Mouse (Mus musculus): ENCODE measurements around the gene Gtf3c4.

Gtf3c4 gene

DNA sequence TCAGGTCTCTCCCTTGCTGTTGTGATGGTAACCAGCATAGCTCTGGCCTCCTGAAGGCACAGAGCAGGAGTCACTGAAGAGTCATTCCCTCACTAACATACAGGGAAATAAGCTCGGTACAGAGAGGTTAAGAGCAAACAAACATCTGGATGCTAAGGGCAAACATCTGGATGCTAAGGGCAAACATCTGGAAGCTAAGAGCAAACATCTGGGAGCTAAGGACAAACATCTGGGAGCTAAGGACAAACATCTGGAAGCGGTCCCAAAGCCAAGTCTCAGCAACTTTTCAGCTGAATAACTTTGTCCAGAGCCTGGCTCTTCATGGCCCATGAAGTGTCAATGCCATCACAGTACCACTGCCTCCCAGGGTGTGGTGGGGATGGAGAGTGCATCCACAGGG, 40.6 kb downstream of the Gtf3c4 start:
- no peak for DNase-seq (ENCODE audit: low spot score)

DNA sequence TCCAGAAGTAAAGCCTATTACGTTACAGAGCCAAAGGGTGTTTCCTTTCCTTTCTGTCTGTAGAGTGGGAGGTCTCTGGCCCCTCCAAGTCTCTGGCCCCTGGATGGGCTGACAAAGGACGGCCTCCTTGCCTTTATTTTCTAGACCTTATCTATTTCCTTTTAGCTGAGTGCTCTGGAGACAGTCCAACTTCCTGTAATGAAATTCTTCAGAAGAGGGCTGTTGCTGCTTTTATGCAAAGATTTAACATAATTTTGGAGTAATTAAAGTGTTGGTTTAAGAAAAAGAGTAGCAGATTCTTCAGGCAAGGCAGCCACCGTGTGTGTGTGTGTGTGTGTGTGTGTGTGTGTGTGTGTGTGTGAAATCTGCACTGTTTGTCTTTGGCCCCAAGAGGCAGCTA, 41.8 kb downstream of the Gtf3c4 start:
- no peak for DNase-seq (ENCODE audit: low spot score)

DNA sequence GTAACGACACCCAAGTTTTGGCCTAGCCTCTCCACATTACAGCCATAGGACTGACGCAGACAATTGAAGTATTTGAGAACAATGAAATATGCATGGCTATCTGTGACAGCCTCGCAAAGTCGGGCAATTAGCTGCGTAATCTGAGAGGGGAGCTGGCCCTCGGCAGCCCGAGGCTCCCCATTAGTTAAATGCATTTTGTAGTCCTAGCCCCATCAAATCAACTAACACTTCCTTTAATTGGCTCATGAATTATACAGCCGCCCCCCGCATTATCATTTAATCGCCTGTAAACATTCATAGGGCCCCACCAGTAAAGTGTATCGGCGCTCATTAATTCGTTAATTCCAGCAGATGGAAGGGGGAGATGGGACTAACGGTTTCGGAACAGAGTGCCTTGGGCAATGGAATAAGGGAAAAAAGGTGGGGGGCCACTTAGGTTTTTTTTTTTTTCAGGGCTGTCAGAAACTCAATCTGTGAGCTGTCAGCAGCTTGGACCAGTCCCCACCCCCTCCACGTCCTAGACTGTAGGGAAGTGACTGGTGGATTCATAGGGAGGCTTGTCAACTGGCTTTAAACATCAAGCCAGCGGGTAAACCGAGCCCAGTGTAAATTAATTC, 42.6 kb downstream of the Gtf3c4 start:
- DNase-seq (ENCODE audit: low spot score): no peak

DNA sequence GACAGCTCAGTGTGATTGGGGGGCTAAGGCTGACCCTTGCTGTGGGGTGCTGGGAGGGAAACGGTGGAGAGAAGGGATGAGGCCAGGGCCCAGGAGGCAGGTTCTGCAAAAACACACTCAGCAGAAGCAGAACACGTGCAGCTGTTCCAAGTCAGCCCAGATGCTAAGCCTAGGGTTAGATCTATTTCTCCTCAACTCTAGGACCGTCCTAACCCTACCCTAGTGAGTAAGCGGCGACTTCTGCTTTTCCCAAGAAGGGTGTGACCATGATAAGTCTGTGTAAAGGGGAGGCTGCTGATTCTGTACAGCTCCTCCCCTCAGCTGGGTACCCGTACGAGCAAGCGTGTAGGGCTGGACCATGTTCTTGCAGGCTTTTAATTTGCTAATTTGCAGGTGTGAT, 43.9 kb downstream of the Gtf3c4 start:
- DNase-seq (ENCODE audit: low spot score): no peak

DNA sequence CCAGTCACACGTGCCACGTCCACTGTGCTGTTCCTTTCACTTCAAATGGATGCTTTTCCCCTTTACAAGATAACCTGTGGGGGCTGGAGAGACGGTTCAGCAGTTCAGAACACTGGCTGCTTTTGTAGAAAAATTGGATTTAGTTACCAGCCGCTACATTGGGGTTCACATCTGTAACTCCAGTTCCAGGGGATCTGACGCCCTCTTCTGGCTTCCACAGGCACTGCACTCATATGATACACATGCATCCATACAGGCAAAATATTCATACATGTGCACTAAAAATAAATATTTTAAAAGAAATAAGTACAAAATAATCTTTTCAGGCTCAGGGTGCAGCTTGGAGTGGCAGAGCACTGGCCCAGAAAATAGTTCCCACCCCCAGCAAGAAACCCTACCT, 45.5 kb downstream of the Gtf3c4 start:
- no peak for DNase-seq (ENCODE audit: low spot score)

DNA sequence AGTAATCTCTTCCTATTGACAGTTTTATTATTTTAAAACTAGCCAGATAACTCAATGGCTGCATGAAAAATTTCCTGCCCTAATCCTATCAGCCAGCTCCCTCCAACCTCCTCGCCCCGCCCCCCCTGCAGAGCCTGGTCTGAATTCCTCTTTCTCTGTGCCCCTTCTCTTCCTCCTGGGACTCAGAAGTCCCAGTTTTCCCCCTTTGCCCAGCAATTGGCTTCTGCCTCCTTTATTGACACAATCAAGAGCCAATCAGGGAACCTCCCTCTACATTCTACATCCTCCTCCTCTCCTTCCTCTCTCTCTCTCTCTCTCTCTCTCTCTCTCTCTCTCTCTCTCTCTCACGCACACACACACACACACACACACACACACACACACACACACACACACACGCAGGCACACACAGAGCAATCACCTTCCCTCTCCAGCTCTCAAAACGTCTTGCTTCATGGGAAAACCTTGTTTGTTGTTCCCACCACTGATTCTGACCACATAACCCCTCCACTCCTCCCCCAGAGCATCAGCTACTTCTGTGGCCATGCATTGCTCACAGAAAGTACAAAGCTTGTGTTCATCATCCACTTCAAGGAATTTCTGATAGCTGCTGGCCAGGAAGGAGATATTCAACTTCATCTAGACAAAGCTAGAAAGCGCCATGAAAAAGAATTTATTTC, 47.1 kb downstream of the Gtf3c4 start:
- DNase-seq (ENCODE audit: low spot score): peak; percentile 8

DNA sequence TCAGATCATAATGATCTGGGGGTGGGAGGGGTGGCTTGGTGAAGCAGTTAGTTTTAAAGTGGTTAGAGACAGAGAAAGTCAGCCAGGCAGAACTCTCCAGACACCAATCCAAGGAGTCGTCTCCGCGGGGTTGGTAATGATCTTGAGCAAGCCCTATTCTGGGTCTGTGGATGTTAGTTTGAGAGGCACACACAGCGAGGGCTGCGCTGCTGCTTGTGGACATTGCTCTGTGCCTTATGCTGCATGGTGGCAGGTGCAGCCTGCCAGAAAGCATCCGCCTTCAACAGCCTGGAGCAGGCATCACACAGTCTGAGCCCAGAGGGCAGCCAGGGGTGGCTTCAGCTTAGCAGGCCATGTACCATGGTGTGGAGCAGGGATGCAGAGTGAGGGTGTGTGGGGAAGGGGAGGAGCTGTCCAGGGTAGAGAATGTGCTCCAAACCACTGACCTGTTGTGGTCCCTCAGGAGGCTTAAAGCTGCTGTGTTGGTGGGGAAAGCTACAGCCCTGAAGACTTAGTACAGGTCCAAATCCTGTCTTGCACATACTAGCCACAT, 53.0 kb downstream of the Gtf3c4 start:
- no peak for DNase-seq (ENCODE audit: low spot score)

DNA sequence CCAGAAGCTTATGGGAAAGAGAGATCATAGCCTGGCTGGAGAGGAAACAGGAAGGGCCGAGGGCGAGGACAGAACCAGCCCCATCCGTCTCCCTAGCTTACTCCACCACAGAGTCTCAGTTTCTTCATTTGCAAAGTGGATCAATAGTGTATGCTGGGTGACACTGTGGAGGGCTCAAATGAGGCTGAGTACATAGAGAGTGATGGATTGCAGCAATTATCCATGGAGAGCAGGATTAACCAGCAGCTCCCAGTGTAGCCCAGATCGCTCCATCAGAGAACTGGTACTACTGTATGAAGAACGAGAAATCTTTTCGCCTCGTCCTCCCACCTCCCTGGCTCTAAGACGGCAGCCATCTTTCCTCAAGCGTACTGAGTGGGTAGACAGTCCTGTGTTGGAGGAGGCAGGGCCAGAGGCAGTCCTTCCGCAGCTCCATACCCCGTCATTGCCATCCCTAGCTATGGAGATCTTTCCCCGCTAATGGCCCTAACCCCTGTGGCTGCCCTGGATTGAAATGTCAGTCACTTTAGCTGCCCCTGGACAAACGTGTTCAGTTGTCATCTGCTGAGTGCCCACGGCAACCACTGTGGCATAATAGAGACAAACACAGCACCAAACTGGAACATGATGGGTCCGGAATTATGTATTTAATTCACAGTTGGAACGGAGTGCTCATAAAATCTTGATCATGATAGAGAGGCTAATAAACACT, 53.6 kb downstream of the Gtf3c4 start:
- no peak for DNase-seq (ENCODE audit: low spot score)

DNA sequence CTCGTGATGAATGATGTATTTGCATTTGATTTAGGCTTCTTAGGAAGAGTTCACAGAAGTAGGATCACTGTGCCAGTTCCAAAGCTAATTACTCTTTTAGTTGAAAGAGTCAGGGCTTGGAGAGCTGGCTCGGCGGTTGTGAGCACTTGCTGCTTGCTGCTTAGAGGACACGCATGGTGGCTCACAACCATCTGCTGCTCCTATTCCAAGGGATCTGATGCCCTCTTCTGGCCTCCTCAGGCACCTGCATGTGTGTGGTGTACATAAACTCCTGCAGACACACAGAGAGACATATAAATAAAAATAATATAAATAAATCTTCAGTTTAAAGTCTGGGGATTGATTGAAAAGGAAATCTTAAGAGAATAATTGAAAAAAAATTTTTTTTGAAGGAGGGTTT, 58.9 kb downstream of the Gtf3c4 start:
- no peak for DNase-seq (ENCODE audit: low spot score)

DNA sequence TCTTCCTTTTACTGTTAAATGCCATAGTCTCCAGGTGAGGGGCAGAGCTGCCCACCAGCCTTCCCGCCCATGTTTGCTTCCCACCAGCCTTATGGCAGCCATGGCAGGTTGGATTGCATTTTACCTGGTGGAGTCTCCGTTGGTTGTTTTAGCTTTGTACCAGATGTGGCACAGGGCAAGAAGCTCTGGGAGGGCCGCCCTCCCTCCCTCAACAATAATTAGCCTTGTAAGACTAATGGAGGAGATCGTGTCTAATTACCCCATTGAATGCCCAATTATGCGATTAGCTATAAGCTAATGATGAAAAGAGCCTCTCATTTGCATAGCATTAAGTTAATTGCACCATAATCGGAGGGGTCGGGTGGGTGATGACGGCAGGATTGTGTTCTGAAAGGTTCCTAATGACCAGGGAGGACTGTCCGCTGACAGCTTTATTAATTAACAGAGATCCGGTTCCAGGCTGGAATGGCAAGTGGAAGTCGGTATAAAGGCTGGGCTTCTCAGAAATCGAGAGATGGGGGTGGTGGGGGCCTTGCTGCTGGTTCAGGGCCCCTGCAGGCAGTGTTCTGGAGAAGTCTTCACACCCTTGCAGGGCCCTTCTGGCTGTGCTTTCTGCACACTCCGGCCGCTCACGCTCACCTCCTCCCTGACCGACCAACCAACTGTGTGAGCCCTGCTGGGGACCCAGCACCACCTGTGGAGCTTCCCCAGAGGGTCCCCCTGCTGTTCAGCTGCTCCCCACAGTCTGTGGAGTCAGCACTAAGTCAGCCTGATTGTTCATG, 60.0 kb downstream of the Gtf3c4 start:
- DNase-seq (ENCODE audit: low spot score): no peak

DNA sequence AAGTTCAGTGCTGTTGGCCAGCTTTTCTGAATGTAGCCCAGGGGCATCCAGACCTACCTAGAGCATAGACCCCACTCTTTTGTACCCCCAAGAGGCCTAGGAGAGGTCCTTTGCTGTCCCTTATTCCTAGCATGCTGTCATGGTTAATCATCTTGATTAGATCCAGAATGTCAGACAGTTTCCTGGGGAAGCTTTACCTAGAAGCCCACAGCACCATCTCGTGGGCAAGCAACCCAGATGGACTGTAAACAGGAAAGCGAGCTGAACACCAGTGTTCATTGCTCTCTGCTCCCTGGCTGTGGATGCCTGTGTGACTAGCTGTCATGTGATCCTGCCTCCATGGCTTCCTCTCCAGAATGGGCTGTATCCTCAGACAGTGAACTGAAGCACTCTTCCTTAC, 63.4 kb downstream of the Gtf3c4 start:
- DNase-seq (ENCODE audit: low spot score): no peak

DNA sequence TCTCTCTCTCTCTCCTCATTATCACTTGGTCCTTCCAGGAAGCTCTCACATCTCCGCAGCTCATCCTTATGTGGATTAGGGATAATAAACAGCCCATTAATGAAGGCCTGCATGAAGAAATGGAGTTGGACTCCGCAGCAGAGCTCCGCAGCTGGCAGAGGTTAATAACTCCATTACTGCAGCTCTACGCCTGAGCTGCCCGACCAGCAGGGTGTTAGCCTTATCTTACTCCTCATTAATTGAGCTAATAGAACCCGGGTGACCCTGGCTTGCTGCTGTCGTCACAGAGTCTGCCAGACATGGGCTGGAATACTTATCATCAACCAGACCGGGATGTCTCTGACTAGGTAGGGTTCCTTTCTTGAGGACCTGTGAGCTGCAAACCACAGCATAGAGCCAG, 66.1 kb downstream of the Gtf3c4 start:
- DNase-seq (ENCODE audit: low spot score): no peak
